Mouse (Mus musculus) left cerebral cortex, adult 2 months (tissue): ENCODE measurements around the gene Sycp2l. TPM values are rescaled to one million over a fixed set of nuclear protein-coding genes. Genes with fewer than 3 reads are reported as not detected.
"Not testable (repeated sequence)": the region's sequence is repeated elsewhere in the genome, so short reads cannot be mapped to it uniquely, and the experiment has no call there.

Experiments used
- DNase-seq, 2 experiments: peaks; one replicate each; pipeline ENCODE4 v3.0.0; 2021 to 2022; ENCODE audit warnings: low spot score in 2 of 2, mixed read lengths in 1 of 2; ENCODE audit errors: extremely low spot score in 1 of 2
- H3K27ac ChIP-seq: fragments of 200-600 bp; 2 replicates; pipeline ENCODE4 v1.8.1; 2022
- H3K4me3 ChIP-seq: fragments of 200-600 bp; 2 replicates; pipeline ENCODE4 v1.8.1; 2022
- CTCF ChIP-seq: fragments of 200-600 bp; IDR thresholded peaks from 2 replicates; pipeline ENCODE4 v1.8.1; 2022; ENCODE audit warnings: antibody characterized with exemption, mild to moderate bottlenecking, moderate library complexity
- intact Hi-C: fragments of 180-260 bp; cut with DNase I; formaldehyde crosslinking; loops from one replicate; pipeline ENCODE4 v1.15.1; 2025
- total RNA-seq, 2 experiments: library from RNA; stranded (reverse); gene quantifications; 2 replicates each; pipeline ENCODE4 v1.2.3; 2021

Gene Sycp2l
- total RNA-seq, 2 experiments from 2014 or later: not detected

- peak; percentile 43 to 56 for DNase-seq
- peak; percentile 71 for TF ChIP-seq CTCF
- Histone ChIP-seq H3K4me3 (no peak overlapping the region), H3K27ac (no peak overlapping the region)
- intact Hi-C loops: loop anchor here (1.0 kb wide), 1 partner anchor 102 kb away; no protein-coding TSS in a partner anchor
These were observed 20.8 kb downstream of the Sycp2l start for GRCm38 (mm10) chr13:41134901-41135300.

GRCm38 (mm10) chr13:41145433-41145970 lies 31.4 kb downstream of the Sycp2l start:
- no peak for DNase-seq
- no peak for TF ChIP-seq CTCF
- intact Hi-C loops: no loop called here
- Histone ChIP-seq H3K4me3 (no peak overlapping the region), H3K27ac (no peak overlapping the region)

DNA sequence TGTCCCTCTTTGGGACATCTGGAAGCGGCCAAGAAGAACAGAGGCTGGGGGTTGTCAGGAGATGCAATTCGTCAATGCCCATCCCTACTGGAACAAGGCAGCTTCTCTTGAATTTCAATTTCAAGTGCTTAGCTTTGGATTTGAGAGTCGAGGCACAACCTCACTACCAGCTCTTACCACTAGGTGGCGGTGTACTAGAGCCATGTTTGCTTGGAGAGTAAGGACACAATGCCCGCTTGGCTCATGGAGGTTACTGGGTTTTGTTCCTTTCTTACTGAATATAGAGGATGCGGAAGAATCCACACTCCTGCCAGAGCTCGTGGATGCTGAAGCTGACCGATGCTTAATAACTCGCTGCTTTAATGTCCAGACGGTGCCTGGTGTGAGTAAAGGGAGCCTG lies 32.2 kb downstream of the Sycp2l start:
- intact Hi-C loops: loop anchor here (1.0 kb wide), 1 partner anchor 92 kb away; no protein-coding TSS in a partner anchor
- DNase-seq: peak; percentile 60 to 73
- peak; percentile 90 for TF ChIP-seq CTCF
- Histone ChIP-seq H3K27ac (no peak overlapping the region), H3K4me3 (no peak overlapping the region)

DNA sequence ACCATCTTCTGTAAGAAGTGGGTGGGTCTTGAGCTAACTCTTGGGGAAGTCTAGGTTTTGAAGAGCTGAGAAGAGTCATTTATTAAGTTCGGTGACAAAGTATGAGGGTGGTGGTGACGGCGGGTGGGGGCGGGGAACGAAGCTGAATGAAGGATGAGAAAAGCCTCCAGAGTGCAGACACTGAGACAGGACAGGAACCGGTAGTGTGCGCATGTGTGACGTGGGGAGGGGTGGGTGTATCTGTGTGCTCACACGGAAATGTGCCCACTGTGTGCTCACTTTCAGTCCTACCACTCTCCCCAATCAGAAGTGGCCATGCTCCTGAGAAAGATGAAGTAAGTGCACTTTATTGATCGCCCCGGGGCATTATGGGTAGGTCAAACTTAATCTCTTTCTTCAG lies 39.0 kb downstream of the Sycp2l start:
- Histone ChIP-seq H3K4me3 (no peak overlapping the region), H3K27ac (no peak overlapping the region)
- intact Hi-C loops: no loop called here
- no peak for TF ChIP-seq CTCF
- no peak for DNase-seq

DNA sequence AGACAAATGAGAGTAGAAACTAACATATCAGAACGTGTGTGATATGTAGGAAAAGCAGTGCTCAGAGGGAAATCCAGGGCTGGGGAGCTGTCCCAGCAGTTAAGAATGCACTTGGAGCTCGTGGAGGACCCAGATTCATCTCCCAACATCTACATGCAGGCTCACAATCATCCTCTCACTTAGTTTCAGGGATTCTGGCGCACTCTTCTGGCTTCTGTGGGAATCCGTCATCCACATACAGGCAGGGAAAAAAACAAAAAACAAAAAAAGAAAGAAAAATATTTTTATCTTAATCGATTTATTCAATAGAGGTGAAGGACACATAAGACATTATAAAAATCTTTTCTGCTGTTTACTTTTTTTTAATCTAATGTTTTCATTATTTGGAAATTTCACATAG lies 44.3 kb downstream of the Sycp2l start:
- TF ChIP-seq CTCF: no peak; the same call in none of the 2 replicates
- Histone ChIP-seq H3K27ac (no peak overlapping the region), H3K4me3 (no peak overlapping the region)
- DNase-seq: no peak
- intact Hi-C loops: no loop called here

GRCm38 (mm10) chr13:41187886-41188285 lies 73.8 kb downstream of the Sycp2l start:
- intact Hi-C loops: no loop called here
- no peak for TF ChIP-seq CTCF
- no peak for DNase-seq
- no peak overlapping the region for H3K27ac ChIP-seq
- no peak overlapping the region for H3K4me3 ChIP-seq

DNA sequence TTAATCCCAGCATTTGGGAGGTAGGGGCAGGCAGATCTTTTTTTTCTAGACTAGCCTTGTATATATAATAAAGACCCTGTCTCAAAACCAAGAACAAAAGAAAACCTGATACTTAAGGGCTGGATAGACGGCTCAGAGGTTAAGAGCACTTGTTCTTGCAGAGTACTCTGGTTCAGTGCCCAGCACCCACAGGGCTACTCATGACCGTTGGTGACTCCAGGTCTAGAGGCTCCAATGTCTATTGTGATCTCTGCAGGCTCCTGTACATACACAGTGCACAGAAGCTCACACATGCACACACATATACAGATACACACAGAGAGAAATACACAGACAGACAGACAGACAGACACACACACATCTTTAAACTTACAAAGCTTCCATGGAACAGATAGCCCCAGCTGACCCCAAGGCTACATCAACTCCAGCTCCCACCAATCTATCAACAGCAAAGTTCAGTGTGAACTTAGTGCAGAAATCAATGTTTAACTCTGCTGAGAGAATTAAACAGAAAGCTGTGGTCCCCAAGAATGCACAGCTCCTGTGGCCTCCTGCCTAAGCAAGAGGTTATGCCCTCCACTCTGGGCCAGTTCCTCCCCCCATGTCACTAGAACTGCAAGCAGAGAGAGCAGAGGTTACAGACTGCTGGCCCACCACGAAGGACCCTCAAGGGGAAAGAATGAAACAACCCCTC lies 81.7 kb downstream of the Sycp2l start:
- no peak for DNase-seq
- no peak overlapping the region for H3K27ac ChIP-seq
- TF ChIP-seq CTCF: no peak
- intact Hi-C loops: no loop called here
- no peak overlapping the region for H3K4me3 ChIP-seq

DNA sequence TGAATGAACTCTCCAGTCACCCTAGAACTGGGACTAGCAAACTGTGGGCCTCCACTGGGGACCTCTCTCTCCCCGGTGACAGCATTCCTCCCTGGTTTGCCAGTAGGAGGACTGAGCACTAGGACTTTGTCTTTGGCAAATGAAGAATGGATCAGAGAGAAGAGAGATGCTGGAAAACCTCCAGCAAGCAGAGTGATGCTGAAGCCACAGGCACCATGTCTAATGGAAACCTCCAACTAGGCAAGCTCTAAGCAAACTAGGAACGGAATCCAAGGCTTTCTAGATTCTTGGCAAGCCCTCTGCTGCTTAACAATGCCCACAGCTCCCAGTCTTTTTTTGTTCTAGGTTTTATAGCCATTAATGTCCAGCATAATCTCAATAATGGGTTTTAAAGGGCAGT lies 86.8 kb downstream of the Sycp2l start:
- no peak for TF ChIP-seq CTCF
- DNase-seq: no peak
- Histone ChIP-seq H3K27ac (no peak overlapping the region), H3K4me3 (no peak overlapping the region)
- intact Hi-C loops: no loop called here

- DNase-seq: no peak
- intact Hi-C loops: no loop called here
- TF ChIP-seq CTCF: no peak
- Histone ChIP-seq H3K4me3 (no peak overlapping the region), H3K27ac (no peak overlapping the region; the same call in 1 of the 2 replicates)
These were observed 89.2 kb downstream of the Sycp2l start for GRCm38 (mm10) chr13:41203289-41203688.

DNA sequence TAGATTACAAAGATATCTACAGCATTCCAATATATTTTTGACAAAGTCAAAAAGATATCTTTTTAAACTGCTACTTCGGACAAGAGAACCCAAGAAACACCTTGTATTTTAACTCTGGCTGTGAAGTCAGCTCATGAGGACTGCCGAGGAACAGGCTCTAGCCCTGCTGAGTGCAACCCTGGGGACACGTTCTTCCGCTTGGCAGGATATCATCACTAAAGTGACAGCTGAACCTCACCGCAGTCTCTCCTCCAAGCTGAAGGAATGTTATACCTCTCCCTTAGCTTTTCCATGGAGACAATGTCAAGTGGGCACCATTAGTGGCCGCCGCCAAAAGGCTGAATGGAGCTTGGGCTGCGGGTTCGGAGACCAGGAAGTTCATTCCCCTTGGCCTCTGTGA lies 89.6 kb downstream of the Sycp2l start:
- no peak for TF ChIP-seq CTCF
- DNase-seq: no peak
- H3K4me3 ChIP-seq: no peak overlapping the region
- H3K27ac ChIP-seq: no peak overlapping the region; the same call in 1 of the 2 replicates
- intact Hi-C loops: no loop called here

DNA sequence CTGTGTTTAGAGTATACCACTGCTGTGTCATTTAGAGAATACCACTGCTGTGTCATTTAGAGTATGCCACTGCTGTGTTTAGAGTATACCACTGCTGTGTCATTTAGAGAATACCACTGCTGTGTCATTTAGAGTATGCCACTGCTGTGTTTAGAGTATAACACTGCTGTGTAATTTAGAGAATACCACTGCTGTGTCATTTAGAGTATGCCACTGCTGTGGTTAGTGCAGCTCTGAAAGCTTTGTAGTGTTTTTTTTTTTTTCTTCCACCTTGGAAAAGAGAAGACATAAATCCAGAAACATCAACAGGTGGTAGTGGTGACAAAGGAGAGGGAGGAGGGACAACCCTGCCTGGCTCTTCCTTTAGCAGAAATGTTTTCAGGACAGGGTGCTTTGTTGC lies 91.5 kb downstream of the Sycp2l start:
- DNase-seq, H3K4me3 ChIP-seq, intact Hi-C loops, H3K27ac ChIP-seq: not testable (repeated sequence)

GRCm38 (mm10) chr13:41206241-41206640 lies 92.1 kb downstream of the Sycp2l start:
- Histone ChIP-seq H3K4me3 (no peak overlapping the region), H3K27ac (no peak overlapping the region)
- intact Hi-C loops: no loop called here
- no peak for TF ChIP-seq CTCF
- peak in 1 of 2 experiments; percentile 42 for DNase-seq

- Histone ChIP-seq H3K4me3 (no peak overlapping the region), H3K27ac (no peak overlapping the region)
- no peak for TF ChIP-seq CTCF
- intact Hi-C loops: no loop called here
- DNase-seq: no peak
These were observed 97.2 kb downstream of the Sycp2l start for GRCm38 (mm10) chr13:41211276-41211675.
